Mouse (Mus musculus) megakaryocyte progenitor cell, adult 5-6 weeks (primary cell): ENCODE measurements around the gene Krt42. TPM values are rescaled to one million over a fixed set of nuclear protein-coding genes. Genes with fewer than 3 reads are reported as not detected.
"Not testable (repeated sequence)": the region's sequence is repeated elsewhere in the genome, so short reads cannot be mapped to it uniquely, and the experiment has no call there.

ENCODE experiments used
- ATAC-seq: replicated peaks from 2 replicates; pipeline ENCODE4 v1.8.0; 2016; ENCODE audit warnings: mild to moderate bottlenecking, moderate TSS enrichment, inconsistent platforms; ENCODE audit not compliant: poor library complexity
- total RNA-seq, 2 experiments: library from RNA; stranded (forward) in 1 of 2; stranded (reverse) in 1 of 2; fragments of 157-497, 149-512 nt in 1 of 2; fragments of 200-1000 nt in 1 of 2; gene quantifications; 2 replicates each; pipeline versions ENCODE4 v1.2.3 to v1.2.4; 2015 to 2017

Krt42 gene
- total RNA-seq, 2 experiments from 2014 or later, result not detected

GRCm38 (mm10) chr11:100281596-100282544 lies 12.2 kb upstream of the Krt42 start:
- ATAC-seq, result peak; percentile 86

DNA sequence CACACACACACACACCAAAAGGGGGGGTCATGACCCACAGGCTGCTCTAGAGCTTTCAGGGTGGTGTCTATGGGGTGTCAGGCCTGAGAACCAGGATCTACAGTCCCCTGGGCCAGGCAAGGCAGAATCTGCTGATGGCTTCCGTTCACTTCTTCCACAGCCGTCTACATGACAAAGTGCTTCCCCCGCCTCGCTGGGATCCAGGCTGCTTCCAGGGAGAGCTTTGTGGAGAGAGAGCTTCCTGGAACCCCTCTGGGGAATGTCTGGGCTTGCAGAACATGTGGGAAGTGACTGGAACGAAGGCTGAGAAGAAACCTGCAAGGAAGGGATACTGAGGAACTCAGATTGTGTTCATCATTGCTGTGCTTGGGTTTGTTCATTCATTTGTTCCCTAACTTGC lies 9.1 kb upstream of the Krt42 start:
- no peak for ATAC-seq

- no peak for ATAC-seq
These were observed 8.2 kb upstream of the Krt42 start for GRCm38 (mm10) chr11:100277726-100278480.

- ATAC-seq, result no peak
These were observed 5.8 kb upstream of the Krt42 start for GRCm38 (mm10) chr11:100275466-100275865.

GRCm38 (mm10) chr11:100274719-100275118 lies 5.0 kb upstream of the Krt42 start:
- no peak for ATAC-seq

GRCm38 (mm10) chr11:100271878-100272277 lies 2.2 kb upstream of the Krt42 start:
- ATAC-seq, result no peak

- ATAC-seq, result no peak
These were observed 7.4 kb downstream of the Krt42 start for GRCm38 (mm10) chr11:100262058-100262980.

- no peak for ATAC-seq
These were observed 8.5 kb downstream of the Krt42 start for GRCm38 (mm10) chr11:100261235-100261605.

- ATAC-seq, result no peak
These were observed 9.0 kb downstream of the Krt42 start, which contains the start of gene Krt17 for GRCm38 (mm10) chr11:100260514-100261234. Gene Krt17, minus strand, starts transcription at chr11:100261029.

GRCm38 (mm10) chr11:100259079-100259478 lies 10.6 kb downstream of the Krt42 start:
- no peak for ATAC-seq

GRCm38 (mm10) chr11:100257967-100258366 lies 11.7 kb downstream of the Krt42 start:
- no peak for ATAC-seq

GRCm38 (mm10) chr11:100255514-100255913 lies 14.2 kb downstream of the Krt42 start:
- no peak for ATAC-seq

DNA sequence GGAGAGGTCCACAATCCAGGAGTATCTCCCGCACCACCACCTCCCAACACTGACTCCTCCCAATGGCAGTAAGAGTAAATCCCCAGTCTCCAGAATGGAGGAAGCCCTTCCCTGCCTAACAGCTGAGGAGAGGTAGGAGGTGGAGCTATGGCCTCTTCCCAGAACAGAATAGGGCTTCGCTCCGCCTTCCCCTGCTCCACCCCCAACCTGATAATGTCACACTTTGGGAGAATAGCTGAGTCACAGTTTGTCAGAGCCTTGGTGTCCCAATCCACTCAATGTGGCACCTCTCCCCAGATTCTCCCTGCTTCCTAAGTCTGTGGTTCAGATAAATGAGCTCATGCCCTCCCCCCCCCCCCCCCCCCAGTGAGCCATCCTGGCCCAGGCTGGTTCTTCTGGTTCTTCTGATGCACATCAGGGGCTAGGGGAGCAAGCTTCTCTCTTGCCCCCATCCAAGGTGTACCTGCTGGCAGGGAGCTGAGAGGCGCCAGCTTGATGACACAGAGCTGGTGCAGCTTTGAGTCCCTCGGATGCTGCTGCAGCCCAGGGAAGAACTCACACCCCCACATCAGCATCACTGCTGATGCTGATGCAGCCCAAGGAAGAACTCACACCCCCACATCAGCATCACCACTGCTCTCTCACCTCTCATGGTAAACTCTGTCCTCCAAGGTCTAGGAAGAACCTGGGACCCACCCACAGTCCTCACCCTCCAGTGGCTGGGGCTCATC lies 15.1 kb downstream of the Krt42 start:
- peak; percentile 34; the same call in 1 of the 2 replicates for ATAC-seq

GRCm38 (mm10) chr11:100248852-100249465 lies 20.7 kb downstream of the Krt42 start, which contains the start of gene Krt16:
Gene Krt16, minus strand, starts transcription at chr11:100248902.
- no peak for ATAC-seq

DNA sequence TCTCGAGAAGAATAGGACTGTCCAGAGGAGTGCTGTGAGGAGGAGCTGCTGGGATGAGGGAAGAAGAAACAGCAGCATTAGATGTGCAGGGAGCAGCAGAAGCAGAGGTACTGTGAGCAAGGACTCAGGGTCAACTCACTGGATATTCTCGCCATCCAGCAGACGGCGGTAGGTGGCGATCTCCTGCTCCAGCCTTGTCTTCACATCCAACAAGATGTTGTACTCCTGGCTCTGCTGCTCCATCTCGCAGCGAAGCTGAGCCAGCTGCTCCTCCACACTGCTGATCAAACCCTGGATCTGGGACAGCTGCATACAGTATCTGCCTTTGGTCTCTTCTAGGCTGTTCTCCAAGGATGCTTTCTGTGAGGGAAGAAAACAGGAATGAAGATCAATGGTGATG lies 23.2 kb downstream of the Krt42 start:
- not testable (repeated sequence) for ATAC-seq

DNA sequence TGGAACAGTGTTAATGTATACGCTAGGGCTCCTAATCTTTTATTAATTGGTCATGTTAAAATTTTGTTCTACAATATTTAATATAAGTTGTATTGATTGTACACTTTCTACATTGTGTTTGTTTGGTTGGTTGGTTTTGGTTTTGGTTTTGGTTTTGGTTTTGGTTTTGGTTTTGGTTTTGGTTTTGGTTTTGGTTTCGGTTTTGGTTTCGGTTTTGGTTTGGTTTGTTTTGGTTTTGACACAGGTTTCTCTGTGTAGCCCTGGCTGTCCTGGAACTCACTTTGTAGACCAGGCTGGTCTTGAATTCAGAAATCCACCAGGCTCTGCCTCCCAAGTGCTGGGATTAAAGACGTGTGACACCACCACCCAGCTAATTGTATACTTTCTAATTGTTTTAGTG lies 29.4 kb downstream of the Krt42 start:
- not testable (repeated sequence) for ATAC-seq

DNA sequence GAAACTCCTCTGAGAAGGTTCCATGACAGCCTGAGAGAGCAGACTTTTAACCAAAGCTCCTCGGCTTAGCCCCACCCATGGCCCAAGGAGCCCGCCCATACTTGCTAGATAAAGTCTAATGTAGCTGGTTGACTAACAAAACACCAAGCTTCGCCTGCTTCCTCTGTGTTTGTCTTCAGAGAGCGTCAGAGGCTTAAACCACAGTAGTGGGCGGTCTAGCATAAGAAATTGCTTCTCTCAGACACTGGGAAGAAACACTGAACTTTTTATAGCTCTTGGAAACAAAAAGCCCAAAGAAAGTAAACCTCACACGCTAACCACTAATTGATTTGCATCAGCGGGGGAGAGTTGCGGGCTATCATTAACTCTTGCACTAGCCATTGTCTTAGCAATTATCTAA lies 47.9 kb downstream of the Krt42 start:
- no peak for ATAC-seq

GRCm38 (mm10) chr11:100219304-100219703 lies 50.4 kb downstream of the Krt42 start:
- no peak for ATAC-seq
